Mouse (Mus musculus): Measurements from ENCODE around the gene Wnt16.
"Not testable (repeated sequence)": the region's sequence is repeated elsewhere in the genome, so short reads cannot be mapped to it uniquely, and the experiment has no call there.

The Wnt16 gene

GRCm38 (mm10) chr6:22288004-22288736 is at the start of gene Wnt16:
Gene Wnt16, plus strand, starts transcription at chr6:22288227.
- no peak for DNase-seq (ENCODE audit: low spot score in 2 of 2)

- no peak for DNase-seq (ENCODE audit: low spot score in 2 of 2)
Measured at GRCm38 (mm10) chr6:22243321-22243720, 44.7 kb upstream of the Wnt16 start.

DNA sequence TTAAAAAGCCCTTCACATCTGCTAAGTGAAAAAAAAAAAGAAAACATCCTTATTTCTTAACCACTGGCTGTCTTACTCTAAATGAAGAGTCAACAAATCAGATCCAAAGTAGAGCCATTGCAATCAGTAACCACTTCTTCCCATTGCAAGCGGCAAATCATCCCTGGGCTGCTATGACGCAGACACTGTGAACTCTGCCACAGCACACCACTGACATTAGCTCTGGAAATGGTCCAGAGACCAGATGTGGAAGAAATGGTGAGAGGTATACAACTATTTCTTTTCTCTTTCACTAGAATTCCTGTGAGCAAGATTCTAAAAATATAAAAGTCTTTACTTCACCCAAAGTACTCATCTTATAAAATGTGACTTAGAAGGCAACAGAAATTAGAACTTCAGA is 41.3 kb upstream of the Wnt16 start:
- DNase-seq (ENCODE audit: low spot score in 2 of 2), result no peak

DNA sequence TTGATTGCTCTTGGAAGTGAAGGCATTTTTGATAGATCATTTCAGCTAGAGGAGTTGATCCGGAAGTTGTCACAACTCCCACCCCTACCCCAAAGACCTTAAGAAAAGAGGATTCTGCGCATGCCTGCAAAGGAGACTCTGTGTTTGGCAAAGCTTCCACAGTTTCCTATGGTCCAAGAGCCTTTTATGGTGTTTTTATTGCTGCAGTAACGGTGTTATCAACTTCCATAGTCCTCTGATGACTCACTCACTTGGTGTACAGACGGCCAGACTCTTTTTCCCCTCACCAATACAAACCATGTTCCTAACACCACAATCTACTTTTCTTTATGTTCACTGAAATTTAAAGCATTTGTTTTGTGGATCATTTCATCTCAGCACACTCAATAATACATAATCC is 29.2 kb upstream of the Wnt16 start:
- no peak for DNase-seq (ENCODE audit: low spot score in 2 of 2)

DNA sequence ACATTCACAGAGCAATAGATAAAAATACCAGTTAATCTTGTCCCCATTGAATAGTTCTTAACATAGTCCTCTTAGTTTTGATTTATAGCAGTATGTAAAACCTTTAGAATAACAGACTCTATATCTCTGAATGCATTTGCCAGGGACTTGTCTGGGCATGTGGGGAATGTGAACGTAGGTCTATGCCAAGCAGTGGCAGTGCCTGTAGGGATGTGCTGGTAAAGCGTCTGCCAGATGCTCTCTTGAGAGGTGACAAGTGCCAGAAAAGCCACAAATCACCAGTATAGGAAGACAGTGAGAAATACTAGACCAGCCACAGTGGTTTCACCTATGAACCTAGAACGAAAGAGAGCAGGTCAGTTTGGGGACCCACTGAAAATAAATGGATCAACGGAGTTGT is 25.5 kb upstream of the Wnt16 start:
- no peak for DNase-seq (ENCODE audit: low spot score in 2 of 2)

DNA sequence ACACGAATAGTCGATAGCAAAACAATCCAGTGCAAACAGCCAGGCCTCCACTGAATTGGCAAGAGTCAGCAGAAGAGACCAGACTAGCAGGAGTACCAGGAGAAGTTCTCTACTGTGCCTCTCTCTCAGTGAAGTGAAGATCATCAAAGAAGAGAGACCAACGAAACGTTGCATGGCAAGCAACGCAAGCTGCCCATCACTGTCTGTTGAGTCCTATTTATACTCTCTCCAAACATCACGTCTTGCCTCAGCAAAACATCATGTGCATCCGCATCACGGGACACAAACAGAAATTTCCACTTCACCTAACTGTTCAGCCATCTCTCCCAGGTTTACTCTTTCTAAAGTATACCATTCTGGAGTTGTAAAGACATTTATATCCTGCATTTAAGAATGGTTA is 23.9 kb upstream of the Wnt16 start:
- DNase-seq (ENCODE audit: low spot score in 2 of 2), result not testable (repeated sequence)

DNA sequence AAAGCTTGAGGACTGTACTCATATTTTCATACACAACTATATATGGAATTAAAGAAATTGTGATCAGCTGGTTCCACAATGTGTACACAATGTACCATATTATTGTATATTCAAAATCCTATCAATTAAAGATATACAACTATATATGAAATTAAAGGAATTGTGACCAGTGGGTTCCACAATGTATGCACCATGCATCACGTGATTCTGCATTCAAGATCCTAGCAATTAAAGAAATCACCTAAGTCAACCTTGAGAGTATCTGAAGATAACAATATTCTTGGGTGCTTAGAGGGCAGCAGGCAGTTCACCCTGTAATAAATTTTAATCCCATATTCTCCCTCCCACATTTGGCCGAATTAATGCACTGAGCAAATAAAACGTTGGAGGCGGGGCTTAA is 22.0 kb upstream of the Wnt16 start:
- no peak for DNase-seq (ENCODE audit: low spot score in 2 of 2)

GRCm38 (mm10) chr6:22267807-22268667 is 20.0 kb upstream of the Wnt16 start:
- DNase-seq (ENCODE audit: low spot score in 2 of 2), result no peak

DNA sequence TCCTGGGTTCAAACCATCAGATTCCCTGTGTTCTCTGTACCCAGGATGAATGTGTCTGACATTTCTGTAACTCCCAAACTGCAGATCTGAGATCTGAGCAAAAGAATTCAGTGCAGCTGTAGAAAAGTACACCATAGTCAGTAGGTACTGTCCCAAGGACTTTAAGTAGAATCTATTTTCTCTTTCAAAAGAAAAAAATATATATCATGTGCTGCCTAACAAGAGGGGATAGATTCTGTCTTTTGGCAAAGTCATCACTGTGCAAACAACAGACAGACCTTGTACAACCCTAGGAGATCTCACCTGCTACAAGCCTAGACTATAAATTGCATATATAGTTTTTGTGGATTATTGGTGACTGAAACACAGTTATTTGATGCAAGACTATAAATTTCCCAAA is 19.4 kb upstream of the Wnt16 start:
- DNase-seq (ENCODE audit: low spot score in 2 of 2), result no peak

- peak in 1 of 2 experiments; percentile 21 for DNase-seq (ENCODE audit: low spot score in 2 of 2)
Measured at GRCm38 (mm10) chr6:22269840-22270521, 18.0 kb upstream of the Wnt16 start.

GRCm38 (mm10) chr6:22277941-22278340 is 10.1 kb upstream of the Wnt16 start:
- DNase-seq (ENCODE audit: low spot score in 2 of 2), result no peak

GRCm38 (mm10) chr6:22280217-22280861 is 7.7 kb upstream of the Wnt16 start:
- DNase-seq (ENCODE audit: low spot score in 2 of 2), result peak in 1 of 2 experiments; percentile 74

- no peak for DNase-seq (ENCODE audit: low spot score in 2 of 2)
Measured at GRCm38 (mm10) chr6:22282405-22282804, 5.6 kb upstream of the Wnt16 start.

- DNase-seq (ENCODE audit: low spot score in 2 of 2), result peak; percentile 19 to 26
Measured at GRCm38 (mm10) chr6:22288737-22289460, 872 bp downstream of the Wnt16 start.

- no peak for DNase-seq (ENCODE audit: low spot score in 2 of 2)
Measured at GRCm38 (mm10) chr6:22289461-22290021, 1.5 kb downstream of the Wnt16 start.

DNA sequence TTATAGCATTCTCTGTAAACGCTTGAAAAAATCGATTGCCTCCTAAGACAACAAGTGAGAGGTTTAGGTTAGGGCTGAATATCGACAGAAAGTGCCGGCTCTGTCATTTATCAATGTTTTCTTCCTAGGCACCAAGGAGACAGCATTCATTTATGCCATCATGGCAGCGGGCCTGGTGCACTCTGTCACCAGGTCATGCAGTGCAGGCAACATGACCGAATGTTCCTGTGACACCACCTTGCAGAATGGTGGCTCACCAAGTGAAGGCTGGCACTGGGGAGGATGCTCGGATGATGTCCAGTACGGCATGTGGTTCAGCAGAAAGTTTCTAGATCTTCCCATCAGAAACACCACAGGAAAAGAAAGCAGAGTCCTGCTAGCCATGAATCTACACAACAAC is 2.8 kb downstream of the Wnt16 start:
- DNase-seq (ENCODE audit: low spot score in 2 of 2), result no peak

DNA sequence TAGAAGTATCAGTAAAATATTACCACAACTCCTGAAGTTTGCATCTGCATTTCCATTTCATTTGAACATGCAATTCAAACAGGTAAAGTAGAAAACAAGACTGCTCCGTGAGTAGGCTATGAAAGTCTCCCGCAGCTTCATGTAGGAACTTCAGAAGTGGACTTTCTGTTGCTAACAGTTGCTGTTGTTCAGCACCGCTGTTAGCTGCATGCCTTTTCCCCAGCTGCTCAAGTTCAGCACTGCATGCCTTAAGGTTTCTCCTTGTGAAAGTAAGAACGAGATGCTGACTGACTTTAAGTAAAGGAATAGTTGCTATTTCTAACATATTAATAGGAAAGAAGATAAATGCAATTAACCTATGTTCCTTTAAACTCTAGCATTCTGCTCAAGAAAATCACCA is 4.0 kb downstream of the Wnt16 start:
- DNase-seq (ENCODE audit: low spot score in 2 of 2), result no peak

GRCm38 (mm10) chr6:22293922-22294321 is 5.9 kb downstream of the Wnt16 start:
- DNase-seq (ENCODE audit: low spot score in 2 of 2), result no peak

DNA sequence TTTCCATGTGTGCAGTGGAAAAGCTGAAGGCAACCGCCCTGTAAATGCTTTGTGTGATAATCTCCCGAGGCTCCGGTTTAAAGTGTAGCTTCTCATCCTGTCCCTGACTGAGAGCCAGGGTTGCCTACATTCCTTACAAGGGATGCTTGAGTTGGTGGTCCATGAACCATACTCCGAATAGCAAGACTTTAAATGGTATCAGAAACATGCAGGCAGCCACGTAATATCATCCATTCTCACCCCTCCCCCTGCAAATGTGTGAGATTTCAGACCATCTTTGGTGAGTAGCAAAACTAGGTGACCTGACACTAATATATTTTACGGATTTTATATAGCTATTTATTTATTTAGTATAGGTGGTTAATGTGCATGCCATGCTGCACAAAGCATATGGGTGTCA is 9.0 kb downstream of the Wnt16 start:
- no peak for DNase-seq (ENCODE audit: low spot score in 2 of 2)

DNA sequence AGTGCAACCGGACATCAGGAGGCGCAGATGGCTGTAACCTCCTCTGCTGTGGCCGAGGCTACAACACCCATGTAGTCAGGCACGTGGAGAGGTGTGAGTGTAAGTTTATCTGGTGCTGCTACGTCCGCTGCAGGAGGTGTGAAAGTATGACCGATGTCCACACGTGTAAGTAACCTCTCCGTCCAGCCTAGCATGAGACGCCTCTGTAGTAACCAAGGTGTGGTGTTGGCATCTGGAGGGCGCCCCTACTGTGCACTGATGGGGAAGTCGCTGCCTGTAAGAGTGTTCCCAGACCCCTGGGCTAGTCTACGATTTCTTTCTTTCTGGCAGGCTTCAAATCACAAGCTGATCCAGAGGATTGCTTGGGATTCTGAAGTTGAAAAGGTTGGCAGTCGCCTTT is 10.0 kb downstream of the Wnt16 start:
- no peak for DNase-seq (ENCODE audit: low spot score in 2 of 2)

Data from urinary bladder, postnatal 36 days (tissue).